Mouse (Mus musculus) embryo, embryonic 9.5 days (tissue): Measurements from ENCODE around the gene Pik3ap1.

Source experiments
- DNase-seq: peaks from one replicate; pipeline ENCODE4 v3.0.0-alpha.2; 2017; ENCODE audit errors: extremely low spot score

Gene Pik3ap1

DNA sequence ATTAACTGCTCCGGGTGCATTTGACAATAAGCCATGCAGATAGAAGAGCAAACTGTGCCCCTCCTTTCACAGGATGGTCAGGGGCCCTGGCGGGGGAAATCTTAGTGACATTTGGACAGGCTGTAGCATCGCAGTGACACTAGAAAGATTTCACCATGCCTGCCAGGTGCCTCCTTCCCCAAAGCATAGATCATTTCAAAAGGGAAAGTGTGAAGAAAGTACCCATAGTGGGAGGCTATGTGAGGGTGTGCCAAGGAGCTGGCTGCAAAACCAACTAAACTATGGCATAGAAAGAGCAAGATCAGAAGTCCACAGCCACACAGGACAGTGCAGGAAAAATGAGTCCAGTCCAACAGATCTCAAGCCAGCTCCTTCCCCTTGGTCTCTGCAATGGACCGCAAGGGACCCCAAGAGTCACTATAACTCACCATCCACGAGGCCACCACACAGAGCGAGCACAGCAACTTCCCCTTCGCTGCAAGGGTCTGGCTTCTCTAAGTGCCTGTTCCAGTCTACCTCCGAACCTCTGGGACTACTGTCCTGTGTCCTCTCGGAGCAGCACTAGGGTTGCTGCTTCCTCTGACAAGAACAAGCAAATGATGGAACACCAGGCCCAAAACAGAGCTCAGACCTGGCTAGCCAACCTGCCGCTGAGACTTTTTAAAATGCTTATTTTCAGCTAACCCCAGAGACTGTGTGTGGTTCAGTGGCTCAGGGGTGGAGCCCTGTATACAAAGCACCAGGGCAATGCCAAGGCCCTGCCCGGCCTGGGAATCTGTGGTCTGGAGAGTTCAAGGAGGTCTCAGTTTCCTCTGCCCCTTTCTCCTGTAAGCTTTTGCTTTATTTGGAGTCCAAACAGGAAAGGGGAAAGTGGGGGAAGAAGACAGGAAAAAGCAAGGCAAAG lies 15.1 kb downstream of the Pik3ap1 start:
- no peak for DNase-seq

DNA sequence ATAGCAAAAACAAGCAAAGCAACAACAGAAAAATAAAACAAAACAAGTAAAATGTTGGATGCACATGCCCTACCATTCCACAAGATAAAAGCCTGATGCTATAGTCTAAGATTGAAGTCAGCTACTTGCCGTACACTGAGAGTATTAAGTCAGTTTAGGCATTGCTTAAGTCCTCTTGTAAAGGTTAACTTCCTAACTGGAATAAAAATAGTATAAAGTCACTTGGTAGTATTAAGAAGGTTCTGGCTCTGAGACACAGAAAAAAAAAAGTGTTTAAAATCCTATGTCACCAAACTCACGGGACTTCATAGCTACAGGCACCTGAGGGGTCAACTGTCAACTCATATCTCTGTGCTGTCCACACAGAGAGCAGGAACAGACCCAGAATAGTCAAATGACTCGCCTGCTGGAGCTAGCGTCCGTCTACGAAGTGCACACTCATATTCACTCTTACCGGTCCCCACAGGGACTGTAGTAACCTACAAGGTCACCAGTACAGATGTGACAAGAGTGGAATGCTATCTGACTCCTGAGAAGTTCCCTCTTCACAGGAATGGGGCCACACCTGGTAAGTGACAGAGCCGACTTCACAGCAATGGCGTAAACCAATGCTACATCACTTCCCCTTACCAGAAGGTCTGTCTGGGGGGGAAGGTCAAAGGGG lies 17.9 kb downstream of the Pik3ap1 start:
- no peak for DNase-seq

DNA sequence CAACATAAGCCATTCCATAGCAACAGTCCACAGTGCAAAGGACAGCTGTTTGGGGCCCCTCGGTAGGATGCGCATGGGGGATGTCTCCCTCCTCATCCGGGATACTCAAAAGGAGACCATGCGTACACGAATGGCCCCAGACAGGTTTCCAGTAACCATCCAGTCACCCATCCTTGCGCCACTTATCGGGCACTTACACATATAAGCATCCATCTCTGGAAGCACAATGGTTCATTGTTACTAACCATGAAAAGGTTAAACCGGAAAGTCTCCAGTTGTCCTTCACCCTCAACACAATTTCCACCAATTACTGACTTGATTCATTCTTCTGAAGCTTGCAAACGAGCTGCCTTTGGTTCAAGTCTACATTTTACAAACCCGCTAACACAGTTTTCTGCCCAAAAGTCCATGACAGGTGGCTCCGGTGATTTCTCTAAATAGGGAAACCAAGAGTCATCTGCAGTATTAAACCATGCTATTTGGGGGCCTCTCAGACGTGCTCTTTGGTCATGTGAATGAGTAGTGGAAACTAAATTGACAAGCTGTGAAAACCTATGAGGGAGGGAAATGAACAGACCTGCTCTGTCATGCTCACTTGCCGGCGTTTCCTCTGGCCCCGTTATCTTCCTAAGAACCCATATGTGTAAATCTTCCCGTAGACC lies 18.6 kb downstream of the Pik3ap1 start:
- no peak for DNase-seq

DNA sequence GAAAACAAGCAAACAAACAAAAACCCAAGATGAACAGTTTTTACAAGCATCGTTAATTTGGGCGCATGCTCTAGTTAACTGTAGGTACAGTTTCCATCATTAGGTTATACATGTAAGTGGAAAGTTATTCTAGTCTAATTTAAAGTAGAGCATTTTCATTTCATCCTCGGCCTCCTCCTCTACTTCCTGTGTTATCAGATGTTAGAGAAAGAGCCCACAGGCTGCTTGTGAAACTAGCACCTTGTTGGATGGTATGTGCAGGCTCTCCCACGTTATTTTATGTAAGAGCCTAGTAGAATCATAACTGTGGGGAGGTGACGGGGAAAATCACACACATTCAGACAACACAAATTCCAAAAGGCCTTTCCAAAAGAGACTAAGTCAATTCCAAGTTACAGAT lies 19.3 kb downstream of the Pik3ap1 start:
- no peak for DNase-seq

DNA sequence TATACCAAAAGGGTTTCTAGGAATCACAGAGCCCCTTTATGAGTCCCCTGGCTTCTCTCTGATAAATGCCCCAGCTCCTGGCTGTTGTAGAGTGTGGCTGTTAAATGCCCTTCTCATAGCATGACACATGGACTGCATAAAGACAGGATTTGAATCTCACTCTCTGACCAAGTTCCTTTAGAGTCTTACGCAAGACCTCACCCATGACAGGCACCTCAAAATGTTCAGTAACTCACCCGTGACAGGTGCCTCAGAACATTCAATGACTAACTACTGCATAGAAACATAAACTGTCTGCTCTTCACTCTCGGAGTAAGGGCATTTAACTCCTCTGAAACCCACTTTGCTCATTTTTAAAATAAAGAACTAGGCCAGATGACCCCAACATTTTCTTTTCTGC lies 20.4 kb downstream of the Pik3ap1 start:
- no peak for DNase-seq

DNA sequence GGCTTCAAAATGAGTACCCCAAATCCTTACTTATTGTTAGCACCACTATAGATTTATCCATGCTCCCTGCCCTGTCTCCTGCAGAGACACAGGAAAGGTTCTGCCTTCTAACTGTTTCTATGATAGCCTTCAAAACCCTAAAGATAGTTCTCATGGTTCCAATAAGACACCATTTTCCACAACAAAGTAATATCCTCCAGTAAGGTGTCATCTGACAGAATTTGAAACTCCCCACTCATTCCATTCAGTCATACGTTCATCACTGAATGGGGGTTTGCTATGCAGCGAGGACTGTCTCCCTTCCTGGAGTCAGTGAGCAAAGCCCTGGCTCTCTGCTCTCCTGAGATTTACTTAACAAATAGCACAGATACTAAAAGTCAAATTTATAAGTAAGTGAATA lies 21.9 kb downstream of the Pik3ap1 start:
- DNase-seq = no peak

DNA sequence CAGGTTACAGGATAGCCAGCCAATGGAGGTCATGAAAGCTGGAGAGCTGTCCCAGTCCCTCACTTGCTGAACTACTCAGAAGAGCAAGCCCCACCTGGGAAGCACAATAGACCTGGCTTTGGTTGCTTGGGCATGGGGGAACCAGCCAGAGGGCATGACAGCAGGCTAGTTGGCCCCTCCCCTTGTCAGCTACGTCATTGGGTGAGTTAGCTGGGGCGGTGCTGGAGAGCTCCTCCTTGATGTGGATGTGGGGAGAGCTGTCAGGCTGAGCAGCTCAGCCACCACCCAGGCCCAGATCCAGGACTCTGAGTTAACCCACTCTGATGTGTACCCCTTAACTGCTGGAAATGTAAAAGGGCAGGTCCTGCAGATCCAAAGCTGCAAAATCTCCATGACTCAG lies 24.4 kb downstream of the Pik3ap1 start:
- no peak for DNase-seq

DNA sequence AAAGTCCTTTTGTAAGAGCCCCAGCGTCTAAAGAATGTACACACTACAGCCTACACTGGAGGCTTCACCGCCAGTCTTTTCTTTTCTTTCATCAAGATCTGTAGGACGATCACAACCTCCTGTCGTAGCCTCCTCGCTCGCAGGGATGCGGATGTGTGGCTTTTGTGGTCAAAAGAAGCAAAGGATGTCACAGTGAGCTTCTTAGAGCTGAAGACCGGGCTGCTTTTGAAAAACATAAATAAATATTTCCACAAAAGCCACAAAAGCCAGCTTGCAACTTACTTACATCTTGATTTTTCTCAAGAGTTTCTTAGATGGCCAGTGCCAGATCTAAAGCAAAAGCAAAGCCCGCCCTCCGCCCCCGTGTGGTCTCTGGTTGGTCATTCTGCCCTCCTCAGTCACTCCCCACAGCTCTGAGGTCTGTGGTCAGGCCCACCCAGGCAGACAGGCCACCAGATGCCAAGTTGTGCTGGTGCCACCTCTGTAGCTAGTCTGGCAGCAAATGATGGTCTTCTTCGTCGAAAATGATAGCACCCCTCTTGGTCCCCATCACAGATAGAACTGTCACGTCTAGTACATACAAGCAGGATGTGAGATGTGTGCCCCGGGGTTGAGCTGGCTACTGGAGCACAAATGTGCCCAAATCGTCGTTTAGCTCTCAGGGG lies 30.5 kb downstream of the Pik3ap1 start:
- DNase-seq = no peak

DNA sequence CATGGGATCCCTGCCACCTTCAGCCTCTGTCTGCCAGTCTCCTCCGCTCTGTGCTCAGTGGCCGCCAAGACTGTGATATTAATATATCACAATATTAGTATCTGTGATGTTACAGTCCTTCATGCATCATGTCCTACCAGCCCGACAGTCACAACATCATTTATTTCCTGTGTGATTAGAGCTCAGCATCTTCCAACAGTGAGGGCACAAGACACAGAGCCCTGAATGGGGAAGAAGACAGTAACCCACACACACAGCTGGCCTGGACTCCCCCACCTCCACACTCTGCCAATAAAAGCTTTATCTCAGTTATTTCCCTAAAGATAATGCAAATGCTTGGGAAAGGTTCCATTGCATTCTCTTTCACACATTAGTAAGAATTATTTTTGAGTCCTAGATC lies 35.3 kb downstream of the Pik3ap1 start:
- DNase-seq = no peak

DNA sequence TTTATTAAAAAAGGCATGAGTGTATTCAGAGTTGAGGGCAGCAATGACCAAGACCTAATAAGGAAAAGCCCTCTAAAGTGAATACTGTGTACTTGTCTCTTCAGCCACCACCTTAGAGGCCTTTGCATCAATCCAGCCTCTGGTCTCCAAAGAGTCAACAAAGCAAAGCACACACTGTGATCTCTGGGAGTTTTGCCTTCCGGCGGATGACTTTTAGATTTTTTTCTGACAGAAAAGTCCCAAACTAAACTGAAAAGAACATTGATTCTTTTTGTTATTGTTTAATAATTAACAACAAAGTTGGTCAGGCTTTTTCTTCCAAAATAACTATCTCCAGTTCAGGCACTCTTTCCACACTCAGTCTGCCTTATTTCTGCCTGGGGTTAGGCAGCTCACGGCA lies 36.7 kb downstream of the Pik3ap1 start:
- DNase-seq = no peak

DNA sequence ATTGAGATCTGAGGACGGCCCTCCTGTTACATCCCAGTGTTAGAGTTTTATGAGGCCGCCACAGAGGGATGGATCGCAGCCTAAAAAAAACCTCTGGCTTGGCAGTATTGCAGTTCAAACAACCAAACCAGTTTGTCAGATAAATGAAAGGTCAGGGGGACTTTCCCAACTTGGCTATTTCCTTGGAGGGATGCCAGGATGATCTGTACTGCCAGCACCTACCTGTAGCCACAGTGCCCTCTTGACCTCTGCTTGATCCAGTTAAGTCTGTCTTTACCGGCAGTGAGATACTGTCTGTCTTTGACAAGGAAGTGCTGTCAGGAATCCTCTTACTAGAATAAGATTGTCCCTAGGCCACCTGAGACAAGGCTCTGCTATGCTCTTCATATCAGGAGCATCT lies 37.6 kb downstream of the Pik3ap1 start:
- DNase-seq = no peak

DNA sequence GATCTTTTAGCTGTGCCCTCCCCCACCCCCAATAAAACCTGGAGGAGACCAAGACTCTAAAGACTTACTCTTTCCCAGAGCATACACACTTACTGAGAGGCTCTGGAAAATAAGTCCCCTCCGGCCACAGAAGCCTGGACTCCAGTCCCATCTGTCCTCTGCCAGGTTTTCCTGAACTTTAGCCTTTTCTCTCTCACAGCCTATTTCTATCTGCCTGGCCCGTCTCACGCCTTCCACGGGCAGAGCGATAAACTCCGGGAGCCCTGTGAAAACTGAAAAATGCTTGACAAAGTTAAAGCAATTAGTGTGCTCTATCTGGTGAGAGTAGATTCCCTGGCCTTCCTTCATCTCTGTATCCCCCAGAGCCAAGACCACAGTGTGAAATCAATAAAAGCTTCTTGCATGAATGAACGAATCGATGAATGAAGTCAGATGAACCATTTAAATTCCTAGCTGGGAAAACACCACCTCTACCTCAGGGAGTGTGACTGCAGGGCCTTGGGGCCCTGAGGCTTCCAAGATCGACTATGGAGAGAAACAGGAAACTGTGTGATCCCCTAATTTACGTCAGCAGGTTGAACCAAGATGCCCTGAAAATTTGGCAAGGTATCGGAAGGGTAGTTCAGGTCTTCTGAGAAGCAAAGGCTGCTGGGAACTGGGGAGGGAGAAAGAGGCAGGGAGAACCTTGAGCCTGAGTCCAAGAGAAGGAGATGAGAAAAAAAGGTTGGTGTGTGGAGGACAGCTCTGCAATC lies 38.6 kb downstream of the Pik3ap1 start:
- DNase-seq = no peak

DNA sequence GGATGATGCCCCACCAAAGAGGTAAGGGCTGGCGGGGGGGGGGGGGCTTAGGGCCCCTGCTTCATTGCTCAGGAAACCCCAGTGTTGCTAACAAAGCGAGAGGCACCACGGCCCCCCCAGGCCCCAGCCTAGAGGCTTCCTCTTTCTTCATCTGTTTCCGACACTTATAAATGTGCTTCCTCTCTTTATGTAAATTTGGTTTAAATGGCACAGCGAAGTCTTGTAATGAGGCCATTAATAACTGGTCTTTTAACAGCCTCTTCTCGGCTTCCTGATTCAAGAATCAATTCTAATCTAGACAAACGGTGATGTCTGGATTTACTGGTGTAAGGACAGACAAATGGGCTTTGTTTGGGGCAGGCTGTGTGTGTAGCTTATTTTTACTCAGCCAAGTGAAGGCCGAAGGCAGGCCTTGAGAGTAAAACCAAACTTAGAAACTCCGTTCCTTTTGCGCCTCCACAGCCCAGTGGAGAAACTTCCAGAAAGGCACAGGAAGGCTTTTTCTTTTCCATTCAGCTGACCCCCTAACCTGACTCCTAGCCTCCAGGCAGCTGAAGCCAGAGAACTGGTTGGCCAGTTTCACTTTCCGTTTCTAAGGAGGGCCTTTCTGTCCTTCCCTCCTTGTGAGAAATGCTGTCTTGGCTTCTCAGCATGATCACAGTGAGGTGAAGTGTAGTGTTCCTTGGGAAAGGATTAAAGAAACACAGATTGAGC lies 39.7 kb downstream of the Pik3ap1 start:
- DNase-seq = no peak

DNA sequence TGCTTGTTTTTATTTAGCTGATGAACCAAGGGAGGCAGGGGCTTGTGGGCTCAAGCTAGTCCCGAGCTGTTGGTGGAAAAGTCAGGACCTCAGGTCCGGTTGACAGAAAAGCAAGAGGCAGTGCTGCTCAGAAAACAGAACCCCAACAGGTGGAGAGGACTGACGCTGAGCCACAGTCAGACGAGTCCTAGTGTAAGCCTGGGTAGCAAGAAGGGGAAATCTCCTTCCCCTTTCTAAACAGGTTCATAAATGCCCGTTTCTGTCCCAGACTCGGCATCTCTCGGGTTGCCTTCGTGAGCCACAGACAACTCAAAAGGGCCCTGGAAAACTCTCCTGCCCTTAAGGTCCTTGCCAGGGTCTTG lies 40.3 kb downstream of the Pik3ap1 start:
- no peak for DNase-seq

DNA sequence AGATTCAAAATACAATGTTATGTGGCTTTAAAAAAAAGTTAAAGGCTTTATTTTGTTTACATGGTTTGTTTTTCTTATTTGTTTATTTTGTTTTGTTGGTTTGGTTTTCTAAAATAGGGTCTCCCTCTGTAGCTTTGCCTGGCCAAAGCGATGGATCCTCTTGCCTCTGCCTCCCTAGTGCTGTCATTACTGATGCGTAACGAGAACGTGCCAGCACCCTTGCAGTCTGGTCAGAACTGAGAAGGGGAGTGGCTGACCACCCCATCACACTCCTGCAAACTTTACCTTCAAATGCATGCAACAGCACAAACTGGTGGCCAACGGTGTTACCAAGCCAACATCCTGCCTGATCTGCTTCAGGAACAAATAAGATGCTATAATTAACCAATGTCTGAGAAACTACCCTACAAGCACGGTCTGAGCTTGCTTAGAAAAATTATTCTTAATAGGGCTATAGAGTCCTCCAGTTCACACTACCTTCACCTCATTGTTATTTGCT lies 42.3 kb downstream of the Pik3ap1 start:
- DNase-seq = no peak

DNA sequence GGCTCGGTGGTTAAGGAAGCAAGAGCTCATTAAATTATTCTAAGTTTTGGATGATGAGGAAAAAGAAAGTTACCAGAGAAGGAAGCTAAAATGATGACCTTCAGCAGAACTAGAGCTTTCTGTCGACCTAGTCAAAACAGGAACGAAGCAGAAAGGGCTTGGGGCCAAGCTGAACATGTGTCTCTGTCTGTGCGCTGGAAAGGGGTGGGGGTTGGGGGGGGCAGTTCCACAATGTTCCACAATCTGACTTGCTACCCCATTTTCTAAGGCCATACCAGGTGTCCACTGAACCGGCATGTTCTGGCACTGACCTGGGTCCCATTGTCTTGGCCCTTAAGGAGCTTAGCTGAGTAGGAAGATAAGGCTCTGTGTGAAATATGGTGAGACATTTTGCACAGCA lies 43.2 kb downstream of the Pik3ap1 start:
- DNase-seq = no peak

DNA sequence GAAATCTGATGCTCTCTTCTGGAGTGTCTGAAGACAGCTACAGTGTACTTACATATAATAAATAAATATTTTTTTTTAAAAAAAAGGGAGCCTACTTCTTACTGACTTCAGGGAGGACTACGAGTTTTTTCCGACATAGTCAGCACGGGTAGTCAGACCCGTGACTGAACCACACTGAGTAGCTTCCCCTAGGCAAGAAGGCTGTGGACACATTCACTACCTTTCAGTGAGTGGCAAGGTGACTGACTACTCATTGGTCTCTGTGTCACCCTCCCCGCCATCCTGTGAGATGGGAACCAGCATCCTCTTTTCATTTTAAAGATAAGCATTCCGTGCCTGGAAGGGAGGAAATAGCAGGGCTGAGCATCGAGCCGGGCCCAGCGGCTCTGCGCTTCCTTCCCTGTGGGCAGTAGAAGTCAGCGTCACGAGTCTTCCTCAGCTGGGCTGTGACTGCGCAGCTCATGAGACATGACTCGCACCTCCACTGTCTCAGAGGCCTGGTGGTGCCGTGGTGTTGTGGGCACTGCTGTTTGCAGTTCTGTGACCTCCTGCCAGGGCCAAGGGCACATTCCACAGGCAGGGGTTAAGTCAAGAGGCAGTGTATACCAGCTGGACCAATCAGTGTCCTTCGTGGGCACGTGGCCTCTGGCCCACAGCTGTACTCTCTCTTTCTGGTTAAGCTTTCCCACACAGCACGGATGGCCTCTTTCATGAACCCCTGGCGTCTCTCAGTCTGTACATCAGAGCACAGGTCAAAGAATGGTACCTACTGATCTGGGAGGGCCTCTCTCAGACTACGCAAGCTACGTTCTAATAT lies 45.7 kb downstream of the Pik3ap1 start:
- no peak for DNase-seq

DNA sequence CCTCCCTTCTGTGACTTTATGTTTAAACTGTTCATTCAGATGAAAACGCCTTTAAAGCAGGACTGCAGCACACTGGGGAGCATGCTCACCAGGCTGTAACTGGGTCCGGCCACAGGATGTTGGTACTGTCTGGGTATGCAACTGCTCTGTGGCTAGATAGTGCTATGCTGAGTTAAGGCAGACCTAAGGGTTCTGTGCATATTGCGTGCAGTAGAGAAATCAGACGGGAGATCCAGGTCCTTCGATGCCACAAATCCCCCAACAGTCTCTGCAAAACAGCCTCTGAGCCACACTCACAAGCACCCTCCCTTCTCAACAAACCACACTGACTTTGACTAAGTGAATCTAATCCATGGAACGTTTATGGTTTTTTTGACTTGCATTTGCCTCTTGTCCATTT lies 46.5 kb downstream of the Pik3ap1 start:
- no peak for DNase-seq

DNA sequence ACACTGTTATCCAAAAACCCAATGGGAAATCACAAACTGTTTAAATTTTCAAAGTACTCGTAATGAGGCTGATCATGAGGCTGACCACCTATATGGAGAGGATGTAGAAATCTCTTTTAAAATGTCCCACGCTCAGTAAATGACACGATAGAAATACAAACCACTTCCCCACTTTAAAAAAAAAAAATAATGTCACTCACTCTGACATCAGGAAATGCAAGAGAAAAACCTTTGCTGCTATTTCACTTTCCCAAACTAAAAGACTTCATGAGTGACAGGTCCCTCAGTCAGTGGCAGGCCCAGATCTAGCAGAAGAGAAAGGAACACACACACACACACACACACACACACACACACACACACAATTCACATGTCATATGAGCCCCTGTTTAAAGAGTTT lies 49.2 kb downstream of the Pik3ap1 start:
- DNase-seq = no peak

DNA sequence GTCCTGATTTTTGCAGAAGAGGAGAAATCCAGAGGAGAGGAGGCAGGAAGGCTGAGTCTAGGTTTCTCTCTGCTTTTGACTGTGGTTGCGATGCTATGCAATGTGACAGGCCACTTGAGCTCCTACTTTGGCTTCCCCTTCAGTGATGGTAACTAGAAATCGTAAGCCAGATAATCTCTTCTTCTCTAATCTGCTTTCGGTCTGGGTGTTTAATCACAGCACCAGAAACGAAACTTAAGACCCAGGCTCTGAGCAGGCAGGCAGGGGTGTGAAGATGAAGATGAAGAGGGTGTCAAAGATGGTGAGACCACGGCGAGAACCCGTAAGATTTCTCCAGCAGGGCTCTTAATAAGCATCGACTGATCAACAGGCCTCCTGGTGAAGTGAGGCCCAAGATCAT lies 51.9 kb downstream of the Pik3ap1 start:
- no peak for DNase-seq
